Mouse (Mus musculus): ENCODE results near the gene Zfp618. TPM values are rescaled to one million over a fixed set of nuclear protein-coding genes. Genes with fewer than 3 reads are reported as not detected.

The Zfp618 gene
- total RNA-seq, 1 experiment from 2014 or later = not detected

DNA sequence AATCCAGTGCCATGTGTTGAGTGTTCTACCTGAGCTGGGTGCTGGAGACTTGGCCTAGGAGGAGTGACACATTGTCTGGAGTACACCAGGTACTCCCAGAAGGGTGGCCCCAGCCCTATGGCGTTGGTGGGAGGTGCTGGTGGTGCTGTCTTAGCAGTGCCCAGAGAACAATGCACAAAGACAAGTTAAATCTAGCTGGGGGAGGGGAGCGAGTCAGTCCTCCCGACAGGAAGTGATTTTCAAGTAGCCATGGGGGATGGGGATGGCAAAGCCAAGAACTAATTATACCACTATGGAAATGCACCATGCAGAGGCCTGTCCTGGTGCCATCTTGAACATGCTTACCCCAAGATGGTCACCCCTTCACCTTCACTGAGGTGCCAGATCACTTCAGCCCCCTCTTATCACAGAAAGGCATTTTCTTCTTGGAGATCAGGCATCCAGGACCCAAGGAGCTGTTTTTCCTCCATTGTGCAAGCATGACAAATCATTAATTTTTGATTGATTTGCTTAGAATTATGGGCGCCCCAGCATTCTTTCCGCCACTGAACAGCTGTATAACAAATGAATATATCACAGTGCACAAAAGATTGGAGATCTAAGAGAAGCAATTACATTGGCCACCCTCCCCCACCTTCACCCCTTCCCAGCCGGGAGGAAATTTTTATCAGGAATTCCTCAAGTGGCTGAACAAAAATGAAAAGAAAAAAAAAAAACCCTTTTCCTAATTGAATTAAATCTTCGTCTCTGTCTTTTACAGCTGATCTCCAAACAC is 91.5 kb downstream of the Zfp618 start:
- ATAC-seq (ENCODE audit: extremely low read depth, insufficient number of reproducible peaks, low FRiP score, poor library complexity, severe bottlenecking) = no peak

DNA sequence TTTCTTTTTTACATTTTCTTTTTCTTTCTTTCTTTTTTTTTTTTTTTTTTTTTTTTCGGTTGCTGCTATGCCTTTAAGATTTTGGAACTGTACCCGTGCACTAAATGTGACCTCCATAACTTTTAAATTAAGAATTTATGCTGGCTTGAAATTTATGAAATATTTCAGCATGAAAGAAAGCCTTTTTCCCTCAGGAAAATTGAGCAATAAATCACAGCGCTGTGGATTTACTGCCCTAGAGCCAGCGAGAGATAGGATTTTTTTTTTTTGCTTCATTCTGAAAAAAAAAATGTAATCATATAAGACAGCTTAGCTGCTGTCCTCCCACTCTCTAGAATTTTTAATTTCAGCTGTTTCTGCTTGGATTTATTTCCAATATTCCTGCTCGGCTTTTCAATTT is 92.2 kb downstream of the Zfp618 start:
- no peak for ATAC-seq (ENCODE audit: extremely low read depth, insufficient number of reproducible peaks, low FRiP score, poor library complexity, severe bottlenecking)

DNA sequence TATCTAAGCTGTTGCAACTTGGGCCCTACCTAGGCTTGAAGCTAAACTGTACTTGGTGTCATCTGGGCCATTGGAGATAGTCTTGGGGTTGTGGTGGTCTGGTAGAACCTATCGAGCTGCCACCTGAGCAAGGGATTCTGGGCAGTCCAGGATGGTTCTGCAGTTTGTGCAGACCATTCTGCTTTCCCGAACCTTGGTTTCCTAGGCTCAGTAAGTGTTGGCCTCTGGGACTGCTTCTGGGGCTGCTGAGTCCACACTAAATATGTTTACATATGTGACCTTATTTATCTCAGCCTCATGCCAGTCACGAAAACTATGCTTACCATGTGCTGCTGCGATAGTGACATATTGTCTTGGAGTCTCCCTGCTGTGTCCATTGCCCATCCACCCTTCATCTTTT is 93.3 kb downstream of the Zfp618 start:
- no peak for ATAC-seq (ENCODE audit: extremely low read depth, insufficient number of reproducible peaks, low FRiP score, poor library complexity, severe bottlenecking)

DNA sequence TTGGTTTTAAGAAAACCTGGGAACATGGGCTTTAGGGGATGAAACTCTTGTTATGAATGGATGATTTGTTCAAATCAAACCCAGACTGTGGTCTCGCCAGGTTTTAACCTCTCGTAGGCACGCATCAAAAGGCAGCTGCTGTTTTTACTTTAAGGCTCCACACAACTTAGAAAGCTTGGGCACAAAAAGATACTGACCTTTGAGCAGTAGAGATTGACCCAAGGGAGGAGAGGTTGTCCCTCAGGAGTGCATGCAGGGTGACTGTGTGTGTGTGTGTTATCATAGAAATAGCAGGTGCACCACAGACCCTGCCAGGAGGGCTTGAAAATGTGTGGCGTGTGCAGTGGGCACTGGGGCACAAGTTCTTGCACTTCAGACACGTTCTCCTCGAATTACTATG is 95.0 kb downstream of the Zfp618 start:
- no peak for ATAC-seq (ENCODE audit: extremely low read depth, insufficient number of reproducible peaks, low FRiP score, poor library complexity, severe bottlenecking)

DNA sequence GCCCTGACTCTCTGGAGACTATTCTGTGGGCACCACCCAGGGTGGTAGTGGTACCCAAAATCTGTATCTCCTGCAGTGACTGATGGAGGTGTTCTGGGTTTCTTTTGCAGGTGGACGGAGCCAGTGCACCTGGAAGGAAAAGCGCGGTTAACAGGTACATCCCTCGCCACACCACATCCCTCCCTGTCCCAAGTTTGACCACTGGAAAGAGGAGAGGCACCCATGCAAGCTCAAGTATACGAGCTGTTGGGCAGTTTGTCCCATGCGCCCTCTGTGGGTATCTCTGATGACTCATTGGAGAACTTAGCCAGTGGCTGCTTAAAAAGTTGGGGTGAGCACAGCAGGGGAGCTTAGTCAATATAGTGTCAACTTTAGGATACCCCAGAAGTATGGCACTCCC is 96.0 kb downstream of the Zfp618 start:
- ATAC-seq (ENCODE audit: extremely low read depth, insufficient number of reproducible peaks, low FRiP score, poor library complexity, severe bottlenecking) = no peak

DNA sequence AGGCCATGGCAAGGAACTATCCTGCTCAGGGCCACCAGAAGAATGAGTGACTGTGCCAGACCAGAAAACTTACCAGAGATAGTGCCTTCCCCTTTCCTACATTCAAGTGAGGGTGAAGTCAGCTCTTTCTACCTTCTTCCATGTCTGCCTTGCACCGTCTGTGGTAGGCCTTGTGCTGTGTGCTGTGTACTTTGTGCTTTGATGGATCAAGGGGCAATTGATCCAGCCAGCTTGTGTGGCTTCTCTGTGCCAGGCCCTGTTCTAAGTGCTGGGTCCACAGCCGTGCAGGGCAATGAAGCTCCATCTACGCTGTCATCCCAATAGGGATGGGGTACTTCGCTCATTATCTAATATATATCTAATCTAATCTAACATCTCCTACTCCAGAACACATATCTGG is 98.0 kb downstream of the Zfp618 start:
- no peak for ATAC-seq (ENCODE audit: extremely low read depth, insufficient number of reproducible peaks, low FRiP score, poor library complexity, severe bottlenecking)

DNA sequence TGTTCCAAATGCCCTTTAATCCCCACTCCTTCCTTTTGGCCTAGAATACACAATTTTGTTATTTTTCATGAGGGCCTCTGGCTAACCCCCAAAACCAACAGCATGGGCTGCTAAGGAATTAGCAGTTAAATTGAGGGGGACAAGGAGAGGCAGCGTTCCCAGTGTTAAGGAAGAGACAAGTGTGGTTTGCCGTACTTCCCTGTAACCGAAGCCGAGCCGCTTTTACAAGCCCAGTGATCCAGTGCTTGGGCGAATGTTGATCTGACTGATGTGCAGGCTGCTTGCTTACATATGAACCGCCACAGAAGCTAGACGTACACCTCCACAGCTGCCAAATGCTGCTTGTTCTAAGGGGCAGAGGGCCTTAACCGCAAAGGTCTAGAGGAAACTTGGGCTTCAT is 99.5 kb downstream of the Zfp618 start:
- no peak for ATAC-seq (ENCODE audit: extremely low read depth, insufficient number of reproducible peaks, low FRiP score, poor library complexity, severe bottlenecking)

DNA sequence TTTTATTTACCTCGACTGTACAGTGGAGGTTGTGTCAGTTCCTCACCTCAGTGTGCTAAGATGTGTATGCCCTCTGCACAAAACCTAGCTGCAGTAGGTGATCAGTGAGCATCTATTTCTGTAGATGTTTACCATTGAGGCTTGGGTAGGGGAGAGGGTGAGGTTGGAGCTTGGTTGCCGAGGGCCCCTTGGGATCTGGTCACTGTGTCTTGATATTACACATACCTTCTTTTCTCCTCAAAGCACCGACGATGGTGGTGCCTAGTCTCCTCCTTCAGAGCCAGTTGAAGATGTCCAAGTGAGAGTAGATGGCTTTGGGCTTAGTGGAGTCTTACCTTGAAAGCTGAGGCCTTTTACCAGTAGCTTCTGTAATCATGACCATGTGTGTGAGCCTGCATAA is 101.4 kb downstream of the Zfp618 start:
- ATAC-seq (ENCODE audit: extremely low read depth, insufficient number of reproducible peaks, low FRiP score, poor library complexity, severe bottlenecking) = no peak

DNA sequence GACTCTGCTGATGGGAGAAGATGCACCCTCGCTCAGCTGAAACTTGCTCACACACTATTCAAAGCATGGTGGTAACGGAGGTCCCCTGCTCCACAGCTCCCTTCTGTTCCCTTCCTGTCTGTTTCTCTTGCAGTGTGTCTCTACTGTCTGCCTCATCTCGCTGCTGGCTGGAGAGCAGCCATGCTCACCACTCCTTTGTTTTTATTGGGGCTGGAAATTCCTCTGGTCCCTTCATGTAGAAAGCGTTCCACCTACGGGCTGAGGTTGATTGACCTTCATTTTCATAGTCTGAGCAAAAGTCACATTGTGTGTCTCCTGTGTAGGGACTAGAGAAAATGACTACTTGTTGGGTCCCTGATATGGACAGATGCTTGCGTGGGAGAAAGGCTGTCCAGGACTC is 102.4 kb downstream of the Zfp618 start:
- ATAC-seq (ENCODE audit: extremely low read depth, insufficient number of reproducible peaks, low FRiP score, poor library complexity, severe bottlenecking) = no peak

DNA sequence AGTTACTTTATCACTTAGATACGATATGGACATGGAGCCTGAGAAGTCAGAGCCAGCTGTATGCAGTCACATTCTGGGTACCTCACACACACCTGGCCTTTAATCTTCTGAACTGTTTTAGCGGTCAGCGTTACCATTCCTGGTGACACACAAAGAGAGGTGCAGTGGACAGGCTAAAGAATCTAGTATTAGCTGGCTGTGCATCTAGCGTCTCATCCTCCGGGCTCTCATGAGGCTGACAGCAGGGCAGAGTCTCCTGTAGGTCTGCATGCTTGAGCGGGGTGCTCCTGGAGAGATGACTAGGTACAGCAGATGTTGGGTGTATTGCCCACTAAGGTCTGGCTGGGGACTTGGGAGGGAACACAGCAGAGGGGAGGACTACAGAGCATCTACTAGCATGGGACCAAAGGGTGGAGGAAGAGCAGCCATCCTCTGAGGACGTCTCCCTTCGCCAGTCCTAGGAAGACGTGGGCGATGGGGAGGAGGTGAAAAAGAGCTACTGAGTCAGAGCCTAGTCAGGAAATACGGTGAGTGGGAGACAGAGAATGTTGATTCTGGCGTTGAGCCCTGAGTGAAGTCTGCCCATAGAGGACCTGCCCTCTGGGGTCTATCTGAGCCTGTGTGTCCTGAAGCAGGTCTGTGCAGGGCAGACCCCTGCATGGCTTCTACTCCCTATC is 103.3 kb downstream of the Zfp618 start:
- no peak for ATAC-seq (ENCODE audit: extremely low read depth, insufficient number of reproducible peaks, low FRiP score, poor library complexity, severe bottlenecking)

DNA sequence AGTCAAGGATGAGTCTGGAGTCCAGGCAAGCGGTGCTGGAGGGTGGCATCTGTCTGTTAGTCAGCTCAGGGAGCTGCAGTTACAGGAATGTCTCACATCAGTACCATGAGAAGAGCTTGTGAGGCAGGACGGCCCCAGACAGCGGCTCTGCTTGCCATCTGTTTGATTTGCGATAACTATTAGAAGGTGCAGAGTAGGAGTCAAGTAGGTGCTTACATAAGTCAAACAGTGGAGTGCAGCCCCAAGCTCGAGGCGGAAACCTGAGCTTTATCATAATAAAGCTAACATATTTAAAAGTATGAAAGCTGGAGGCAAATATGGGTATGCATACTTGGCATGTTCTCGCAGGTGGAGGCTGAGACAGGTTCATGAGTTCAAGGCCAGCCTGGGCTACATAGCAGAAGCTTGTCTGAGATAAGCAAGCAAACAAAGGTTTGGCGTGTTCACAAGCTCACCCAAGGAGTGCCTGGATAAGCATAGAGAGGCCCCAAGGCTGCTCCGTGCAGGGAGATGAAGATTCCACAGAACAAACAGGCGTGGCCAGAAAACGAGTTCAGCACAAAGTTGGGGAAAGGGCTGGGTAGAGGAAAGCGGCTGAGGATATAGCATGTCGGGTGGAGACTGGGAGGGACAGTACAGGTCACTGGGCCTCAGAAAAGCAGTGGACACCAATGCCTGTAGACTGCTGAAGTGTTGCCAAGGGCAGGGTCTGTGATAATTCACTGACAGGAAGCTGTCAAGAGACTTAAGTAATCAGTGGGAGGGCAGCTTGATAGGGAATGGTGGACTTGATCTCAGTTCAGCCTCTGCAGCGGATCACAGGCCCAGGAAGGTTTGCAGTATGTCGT is 106.3 kb downstream of the Zfp618 start:
- ATAC-seq (ENCODE audit: extremely low read depth, insufficient number of reproducible peaks, low FRiP score, poor library complexity, severe bottlenecking) = no peak

DNA sequence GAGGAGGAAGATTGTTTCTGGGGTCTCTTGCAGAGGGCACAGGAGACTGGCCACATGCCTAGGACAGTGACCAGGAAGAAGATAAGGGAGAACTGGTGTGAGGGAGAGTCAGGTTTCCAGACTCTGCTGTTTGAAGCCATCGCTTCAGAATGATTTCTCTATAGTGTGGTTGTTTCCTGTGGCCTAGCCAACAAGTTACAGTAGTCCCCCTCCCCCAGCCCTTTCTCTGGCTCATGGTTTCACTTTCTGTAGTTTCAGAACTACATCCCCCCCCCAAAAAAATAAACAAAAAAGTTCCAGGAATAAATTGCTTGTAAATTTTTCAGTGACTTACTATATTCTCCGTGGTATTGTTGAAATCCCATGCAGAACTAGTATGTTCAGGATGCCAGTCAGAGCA is 107.8 kb downstream of the Zfp618 start:
- ATAC-seq (ENCODE audit: extremely low read depth, insufficient number of reproducible peaks, low FRiP score, poor library complexity, severe bottlenecking) = no peak

DNA sequence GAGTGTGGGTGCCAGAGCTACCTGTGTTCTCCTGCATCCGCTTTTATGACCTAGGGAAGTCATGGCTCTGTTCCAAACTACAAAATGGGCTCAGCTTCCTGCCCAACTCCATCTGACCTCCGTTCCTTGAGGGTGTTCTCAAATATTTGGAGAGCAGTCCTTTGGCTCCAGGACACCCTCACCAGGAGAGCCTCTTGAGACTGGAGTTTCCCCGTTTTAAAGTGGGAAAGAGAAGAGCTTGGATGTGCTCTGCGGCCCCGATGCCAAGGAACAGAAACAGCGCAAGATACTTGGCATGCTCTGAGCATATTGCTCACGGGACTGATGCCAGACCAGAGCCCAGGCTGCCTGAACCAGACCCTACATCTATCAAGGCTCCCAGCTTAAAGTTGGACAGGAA is 113.8 kb downstream of the Zfp618 start:
- no peak for ATAC-seq (ENCODE audit: extremely low read depth, insufficient number of reproducible peaks, low FRiP score, poor library complexity, severe bottlenecking)

DNA sequence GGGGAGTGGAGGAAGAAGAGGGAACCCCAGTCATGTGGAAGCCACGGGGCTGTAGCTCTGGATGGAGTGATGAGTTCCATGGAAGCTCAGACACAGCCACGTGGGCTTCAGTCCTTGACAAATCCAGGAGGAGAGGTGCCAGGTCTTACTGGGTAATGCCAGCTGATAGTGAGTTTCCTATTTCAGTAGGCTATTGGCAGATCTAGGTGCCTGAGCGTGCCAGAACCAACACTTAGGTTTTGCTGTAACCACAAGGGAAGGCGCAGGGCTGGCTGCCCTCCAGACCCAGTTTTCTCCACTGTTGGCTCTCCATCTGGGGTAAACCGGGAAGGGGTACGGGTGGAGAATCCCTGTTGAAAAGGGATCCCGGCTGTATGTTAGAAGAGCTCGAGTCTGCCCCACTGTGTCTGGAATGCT is 119.1 kb downstream of the Zfp618 start:
- no peak for ATAC-seq (ENCODE audit: extremely low read depth, insufficient number of reproducible peaks, low FRiP score, poor library complexity, severe bottlenecking)

DNA sequence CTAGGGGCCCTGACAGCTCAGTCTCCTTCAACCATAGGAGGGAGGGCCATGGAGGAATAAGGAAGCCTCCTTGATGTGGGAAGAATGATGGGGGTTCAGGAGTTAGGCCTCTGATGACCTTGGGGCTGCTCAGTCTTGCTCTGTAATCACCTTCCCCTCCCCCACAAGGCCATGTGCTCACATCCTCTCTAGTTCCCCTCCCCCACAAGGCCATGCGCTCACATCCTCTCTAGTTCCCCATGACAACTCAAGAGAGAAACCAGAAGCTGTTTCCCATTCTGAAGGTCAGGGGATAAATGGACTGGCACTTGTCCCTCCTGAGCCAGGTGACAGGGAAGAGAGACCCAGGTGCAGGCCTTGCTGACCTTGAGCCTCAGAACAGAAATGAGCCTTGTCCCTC is 124.1 kb downstream of the Zfp618 start:
- no peak for ATAC-seq (ENCODE audit: extremely low read depth, insufficient number of reproducible peaks, low FRiP score, poor library complexity, severe bottlenecking)

DNA sequence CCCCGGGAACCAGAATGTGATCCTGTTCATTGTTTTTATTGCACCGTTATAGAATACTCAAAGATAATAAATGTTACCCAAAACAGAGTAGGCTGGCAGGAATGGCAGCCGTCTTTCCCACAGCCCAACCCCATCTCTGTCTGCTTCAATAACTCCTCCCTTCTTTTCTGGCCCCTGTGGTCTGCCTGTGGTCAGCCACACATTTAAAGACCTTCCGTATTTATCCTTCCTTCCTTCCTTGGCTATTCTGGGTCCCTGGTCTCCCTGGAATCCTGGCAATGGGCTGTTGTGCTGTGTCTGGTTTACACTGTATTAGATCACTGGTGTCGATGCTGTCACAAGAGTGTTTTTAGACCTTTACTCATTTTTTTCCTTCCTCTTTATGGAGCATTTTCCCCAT is 125.8 kb downstream of the Zfp618 start:
- ATAC-seq (ENCODE audit: extremely low read depth, insufficient number of reproducible peaks, low FRiP score, poor library complexity, severe bottlenecking) = no peak

DNA sequence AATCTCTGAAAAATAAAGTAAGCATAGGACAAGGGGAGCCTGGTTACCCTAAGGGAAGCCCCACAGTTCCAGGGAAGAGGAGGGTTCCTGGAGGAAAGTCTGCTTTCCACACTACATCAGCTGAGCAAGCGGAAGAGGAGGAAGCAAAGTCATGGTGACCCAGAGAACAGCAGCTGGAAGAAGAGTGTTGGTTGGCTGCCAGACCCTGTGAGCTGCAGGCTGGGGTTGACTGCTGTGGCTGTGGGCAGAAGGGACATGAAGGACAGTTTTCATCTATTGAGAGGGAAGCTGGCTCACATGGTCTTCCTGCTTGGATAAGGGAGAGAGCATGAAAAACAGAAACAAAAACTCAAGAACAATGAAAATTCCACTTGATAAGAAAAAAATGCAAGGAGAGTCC is 132.2 kb downstream of the Zfp618 start:
- ATAC-seq (ENCODE audit: extremely low read depth, insufficient number of reproducible peaks, low FRiP score, poor library complexity, severe bottlenecking) = no peak

DNA sequence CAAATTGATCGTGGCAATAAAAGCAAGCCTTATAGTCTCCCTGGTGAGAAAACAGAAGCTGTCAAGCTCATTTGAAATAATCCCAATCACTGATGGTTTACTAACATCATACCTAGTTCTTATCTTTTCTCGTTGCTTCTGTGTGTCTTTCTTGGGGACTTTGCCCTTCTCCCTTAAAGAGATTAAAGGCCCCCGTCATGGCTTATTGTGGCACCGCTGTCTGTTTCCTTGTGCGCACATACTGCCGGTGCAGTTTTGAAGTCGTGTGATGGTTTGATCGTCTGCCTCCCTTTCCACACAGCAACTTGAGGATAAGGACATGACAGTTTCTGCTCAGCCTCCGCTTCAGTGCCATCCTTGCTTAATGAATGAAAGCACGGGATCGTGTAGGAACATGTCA is 135.1 kb downstream of the Zfp618 start:
- ATAC-seq (ENCODE audit: extremely low read depth, insufficient number of reproducible peaks, low FRiP score, poor library complexity, severe bottlenecking) = no peak

DNA sequence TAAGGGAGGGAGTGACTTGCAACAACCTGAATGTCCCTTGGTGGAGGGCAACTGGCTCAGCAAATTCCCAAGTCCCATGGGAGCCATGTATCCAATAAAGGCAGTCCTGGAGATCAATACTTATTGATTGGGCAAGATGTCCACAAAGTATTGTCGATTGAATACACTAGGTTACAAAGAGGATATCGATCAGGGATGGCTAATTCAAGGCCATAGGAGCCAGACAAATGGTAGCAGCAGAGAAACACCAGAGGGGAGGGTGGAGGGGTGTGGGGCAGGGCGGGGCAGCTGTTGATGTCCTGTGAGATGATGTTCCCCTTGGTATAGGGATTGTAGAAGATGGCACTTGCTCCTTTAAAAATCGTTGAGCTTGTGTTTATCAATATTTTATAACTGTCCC is 136.7 kb downstream of the Zfp618 start:
- ATAC-seq (ENCODE audit: extremely low read depth, insufficient number of reproducible peaks, low FRiP score, poor library complexity, severe bottlenecking) = no peak

DNA sequence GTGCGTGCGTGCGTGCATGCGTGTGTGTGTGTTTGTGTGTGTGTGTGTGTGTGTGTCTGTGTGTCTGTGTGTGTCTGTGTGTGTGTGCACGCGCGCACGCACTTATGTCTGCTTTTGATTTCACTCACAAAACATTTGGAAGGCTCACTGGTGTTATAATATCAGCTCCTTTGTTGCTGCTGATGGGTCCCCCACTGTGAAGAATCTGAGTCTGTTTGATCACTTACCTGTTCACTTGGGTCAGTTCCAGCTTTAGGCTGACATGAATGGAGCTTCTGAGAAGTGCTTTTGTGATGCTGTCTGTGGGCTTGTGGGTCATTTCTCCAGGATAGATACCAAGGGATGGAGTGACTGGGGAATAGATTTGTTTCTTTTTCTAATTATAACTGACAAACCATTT is 140.3 kb downstream of the Zfp618 start:
- no peak for ATAC-seq (ENCODE audit: extremely low read depth, insufficient number of reproducible peaks, low FRiP score, poor library complexity, severe bottlenecking)
